Mouse (Mus musculus): ENCODE data around the gene Tm7sf3. TPM values are rescaled to one million over a fixed set of nuclear protein-coding genes. Genes with fewer than 3 reads are reported as not detected.
"Not testable (repeated sequence)": the region's sequence is repeated elsewhere in the genome, so short reads cannot be mapped to it uniquely, and the experiment has no call there.

Gene Tm7sf3
- polyA plus RNA-seq, 1 experiment from 2014 or later, result 27.1 TPM

GRCm38 (mm10) chr6:146580381-146580926, 62.2 kb downstream of the Tm7sf3 start:
- no peak for DNase-seq (ENCODE audit: low spot score)
- H3K9me3 ChIP-seq (replicated peaks), result no peaks in the 10 kb centered on the region
- H3K27ac ChIP-seq (replicated peaks), result no peak overlapping the region
- peaks cover 8% of the 10 kb centered on the region for H3K36me3 ChIP-seq
- H3K4me3 ChIP-seq, result no peak overlapping the region
- WGBS, result 62% methylated on average over 2 of the region's 2 CpGs
- H3K4me1 ChIP-seq, result peaks cover 34% of the 10 kb centered on the region
- H3K27me3 ChIP-seq (ENCODE audit: low read depth, poor library complexity, severe bottlenecking), result no peaks in the 10 kb centered on the region

- no peaks in the 10 kb centered on the region for H3K27me3 ChIP-seq (ENCODE audit: low read depth, poor library complexity, severe bottlenecking)
- WGBS, result 15% methylated on average over 7 of the region's 7 CpGs
- H3K27ac ChIP-seq (replicated peaks), result peak overlapping the region; percentile 98
- 0 out of 2 replicates have a peak, but pooled peaks cover 2% of the 10 kb centered on the region for H3K36me3 ChIP-seq
- peak overlapping the region; percentile 98 for H3K4me3 ChIP-seq
- H3K4me1 ChIP-seq, result peaks cover 38% of the 10 kb centered on the region
- H3K9me3 ChIP-seq (replicated peaks), result no peaks in the 10 kb centered on the region
- no peak for DNase-seq (ENCODE audit: low spot score)
Measured at GRCm38 (mm10) chr6:146578586-146578985, 64.0 kb downstream of the Tm7sf3 start.

- WGBS, result 0% methylated on average over 22 of the region's 22 CpGs
- Histone ChIP-seq H3K9me3 (replicated peaks) (no peaks in the 10 kb centered on the region), H3K36me3 (0 out of 2 replicates have a peak, but pooled peaks cover 2% of the 10 kb centered on the region), H3K4me1 (peaks cover 38% of the 10 kb centered on the region), H3K27me3 (ENCODE audit: low read depth, poor library complexity, severe bottlenecking) (no peaks in the 10 kb centered on the region), H3K4me3 (peak overlapping the region; percentile 98), H3K27ac (replicated peaks) (peak overlapping the region; percentile 98)
- DNase-seq (ENCODE audit: low spot score), result no peak
Measured at GRCm38 (mm10) chr6:146578111-146578531, 64.5 kb downstream of the Tm7sf3 start.

GRCm38 (mm10) chr6:146577310-146578109, 65.1 kb downstream of the Tm7sf3 start, which contains the start of gene Ints13:
TSS of gene Ints13 (minus strand) at chr6:146577835.
- Histone ChIP-seq H3K27me3 (ENCODE audit: low read depth, poor library complexity, severe bottlenecking) (no peaks in the 10 kb centered on the region), H3K9me3 (replicated peaks) (no peaks in the 10 kb centered on the region), H3K4me3 (peak within 1 kb of the TSS; percentile 98), H3K4me1 (peaks cover 38% of the 10 kb centered on the region), H3K36me3 (0 out of 2 replicates have a peak, but pooled peaks cover 2% of the 10 kb centered on the region), H3K27ac (replicated peaks) (peak within 1 kb of the TSS; percentile 98)
- peak; percentile 96 for DNase-seq (ENCODE audit: low spot score)
- WGBS, result under 1% methylated on average over 77 of the region's 77 CpGs

GRCm38 (mm10) chr6:146576903-146577302, 65.7 kb downstream of the Tm7sf3 start, which contains the start of gene Fgfr1op2:
TSS of gene Fgfr1op2 (plus strand) at chr6:146577203.
- Histone ChIP-seq H3K4me1 (peaks cover 38% of the 10 kb centered on the region), H3K4me3 (peak within 1 kb of the TSS; percentile 98), H3K27me3 (ENCODE audit: low read depth, poor library complexity, severe bottlenecking) (no peaks in the 10 kb centered on the region), H3K36me3 (0 out of 2 replicates have a peak, but pooled peaks cover 7% of the 10 kb centered on the region), H3K27ac (replicated peaks) (peak within 1 kb of the TSS; percentile 98), H3K9me3 (replicated peaks) (no peaks in the 10 kb centered on the region)
- under 1% methylated on average over 13 of the region's 13 CpGs for WGBS
- DNase-seq (ENCODE audit: low spot score), result no peak

GRCm38 (mm10) chr6:146572073-146572472, 70.6 kb downstream of the Tm7sf3 start:
- Histone ChIP-seq H3K27me3 (ENCODE audit: low read depth, poor library complexity, severe bottlenecking) (no peaks in the 10 kb centered on the region), H3K4me1 (peaks cover 18% of the 10 kb centered on the region), H3K36me3 (peaks cover 28% of the 10 kb centered on the region), H3K4me3 (no peak overlapping the region), H3K27ac (replicated peaks) (no peak overlapping the region), H3K9me3 (replicated peaks) (no peaks in the 10 kb centered on the region)
- no peak for DNase-seq (ENCODE audit: low spot score)

GRCm38 (mm10) chr6:146562461-146562860, 80.2 kb downstream of the Tm7sf3 start:
- H3K4me3 ChIP-seq; H3K27me3 ChIP-seq (ENCODE audit: low read depth, poor library complexity, severe bottlenecking); DNase-seq (ENCODE audit: low spot score); H3K27ac ChIP-seq (replicated peaks); H3K4me1 ChIP-seq; H3K9me3 ChIP-seq (replicated peaks): not testable (repeated sequence)
- H3K36me3 ChIP-seq, result peaks cover 84% of the 10 kb centered on the region
- 79% methylated on average over 1 of the region's 1 CpGs for WGBS

Other genes starting within 250 kb of the Tm7sf3 start
- 4.4 and 5.2 TPM in 2 replicates for gene Itpr2, start 140.6 kb downstream of the Tm7sf3 start, polyA plus RNA-seq (2016; fragmentation: Nextera tagmentation; extraction: Ambion mirVana)
- gene Fgfr1op2, start 65.6 kb downstream of the Tm7sf3 start, polyA plus RNA-seq (2016; fragmentation: Nextera tagmentation; extraction: Ambion mirVana), result 78.6 and 82.2 TPM in 2 replicates
- gene Ints13, start 65.0 kb downstream of the Tm7sf3 start, polyA plus RNA-seq (2016; fragmentation: Nextera tagmentation; extraction: Ambion mirVana), result 86.0 and 89.6 TPM in 2 replicates
- 132 and 135 TPM in 2 replicates for gene Med21, start 277 bp downstream of the Tm7sf3 start, polyA plus RNA-seq (2016; fragmentation: Nextera tagmentation; extraction: Ambion mirVana)
- gene Stk38l, start 82.2 kb upstream of the Tm7sf3 start, polyA plus RNA-seq (2016; fragmentation: Nextera tagmentation; extraction: Ambion mirVana), result 21.0 and 21.2 TPM in 2 replicates
- gene Arntl2, start 153.2 kb upstream of the Tm7sf3 start, polyA plus RNA-seq (2016; fragmentation: Nextera tagmentation; extraction: Ambion mirVana), result 1.9 and 2.0 TPM in 2 replicates
- gene Smco2, start 207.3 kb upstream of the Tm7sf3 start, polyA plus RNA-seq (2016; fragmentation: Nextera tagmentation; extraction: Ambion mirVana), result not detected in 2 replicates
- 28.4 and 28.8 TPM in 2 replicates for gene Ppfibp1, start 245.7 kb upstream of the Tm7sf3 start, polyA plus RNA-seq (2016; fragmentation: Nextera tagmentation; extraction: Ambion mirVana)